Mouse (Mus musculus): Measurements from ENCODE around the gene Arid4a. TPM values are rescaled to one million over a fixed set of nuclear protein-coding genes. Genes with fewer than 3 reads are reported as not detected.

The Arid4a gene
- total RNA-seq, 1 experiment from 2014 or later: 27.9 TPM

Other genes with a start within 250 kb of the Arid4a start
- 46.7 and 48.9 TPM in 2 replicates for gene Frmd6, start 190.5 kb upstream of the Arid4a start, total RNA-seq (2021)
- 183 and 197 TPM in 2 replicates for gene Actr10, start 78.1 kb upstream of the Arid4a start, total RNA-seq (2021)
- gene Psma3, start 41.4 kb upstream of the Arid4a start, total RNA-seq (2021): 332 and 408 TPM in 2 replicates
- gene Tomm20l, start 95.4 kb downstream of the Arid4a start, total RNA-seq (2021): 5.6 and 15.2 TPM in 2 replicates
- 46.7 and 51.3 TPM in 2 replicates for gene Timm9, start 120.7 kb downstream of the Arid4a start, total RNA-seq (2021)
- 12.1 and 15.5 TPM in 2 replicates for gene 2700049A03Rik, start 120.9 kb downstream of the Arid4a start, total RNA-seq (2021)

All from adrenal gland, postnatal 25 days (tissue).